Mouse (Mus musculus) ES-CJ7 (cell line): Measurements from ENCODE around the gene Zfp597.
A peak's percentile ranks its signal among the peaks of the same experiment; 100 is the strongest.

Source experiments
- DNase-seq: peaks from one replicate; pipeline ENCODE4 v3.0.0; 2011; ENCODE audit warnings: low read depth, low spot score

Zfp597 gene

DNA sequence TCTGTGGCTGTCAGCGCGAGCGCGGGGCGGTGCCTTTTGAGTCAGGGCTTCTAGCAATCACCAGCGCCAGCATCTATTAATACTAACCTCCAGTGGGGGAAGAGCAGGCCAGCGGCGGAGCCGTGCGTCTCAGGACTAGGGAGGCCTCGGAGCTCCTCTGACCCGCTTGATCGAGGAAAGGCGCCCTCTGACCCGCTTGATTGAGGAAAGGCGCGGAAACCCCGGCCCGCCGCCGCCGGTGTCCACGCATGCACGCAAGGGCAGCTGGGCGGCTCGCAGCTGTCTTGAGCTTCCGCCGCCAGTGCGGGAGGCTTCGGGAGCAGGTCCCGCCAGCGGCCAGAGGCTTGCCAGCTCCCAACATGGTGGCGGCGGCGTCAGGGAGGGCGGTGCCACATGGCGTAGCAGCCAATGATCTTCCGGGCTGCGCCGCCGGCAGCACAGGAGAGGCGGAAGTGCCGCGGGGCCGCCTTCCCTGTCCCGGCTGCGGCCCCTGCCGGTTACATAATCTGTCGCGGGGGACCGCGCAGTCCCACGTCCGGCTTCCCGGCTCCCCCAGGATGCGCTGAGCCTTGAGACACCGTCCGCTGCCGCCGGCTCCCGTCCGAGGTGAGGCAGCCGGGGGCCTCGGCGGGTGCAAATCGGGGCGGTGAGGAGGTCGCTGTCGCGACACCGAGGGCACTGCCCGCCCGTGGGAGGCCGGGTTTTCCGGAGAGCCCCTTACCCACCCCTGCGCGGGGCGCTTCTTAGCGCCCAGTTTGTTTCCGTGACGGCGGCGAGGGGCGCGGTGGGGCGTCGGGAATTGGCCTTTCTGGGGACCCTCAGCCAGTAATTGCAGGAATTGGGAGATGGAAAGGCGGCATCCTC is at the start of gene Zfp597, which contains the start of gene Gm20695:
Gene Zfp597 (minus strand): TSS at position 361 of the 864 bp plus-strand sequence.
Gene Gm20695 (plus strand): TSS at position 448 of the 864 bp plus-strand sequence.
- DNase-seq: peak; percentile 87

DNA sequence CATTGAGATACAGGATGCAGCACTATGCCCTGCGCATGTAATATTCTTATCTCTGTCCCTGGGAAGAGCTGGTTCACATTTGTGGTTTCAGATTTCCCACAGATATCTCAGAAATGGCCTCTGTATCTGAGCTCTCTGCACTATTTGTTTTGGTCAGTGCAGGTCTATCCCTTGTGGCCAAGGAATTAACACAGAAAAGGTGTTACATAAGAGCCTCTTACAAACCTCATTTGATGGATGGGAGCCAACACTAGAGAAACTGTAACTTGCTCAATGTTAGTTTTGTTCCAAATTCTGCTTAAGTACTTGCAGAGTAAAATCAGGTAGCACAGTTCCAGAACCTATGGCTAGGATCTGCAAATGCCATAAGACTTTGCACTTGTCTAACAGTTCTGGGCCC is 49.7 kb upstream of the Zfp597 start:
- no peak for DNase-seq

DNA sequence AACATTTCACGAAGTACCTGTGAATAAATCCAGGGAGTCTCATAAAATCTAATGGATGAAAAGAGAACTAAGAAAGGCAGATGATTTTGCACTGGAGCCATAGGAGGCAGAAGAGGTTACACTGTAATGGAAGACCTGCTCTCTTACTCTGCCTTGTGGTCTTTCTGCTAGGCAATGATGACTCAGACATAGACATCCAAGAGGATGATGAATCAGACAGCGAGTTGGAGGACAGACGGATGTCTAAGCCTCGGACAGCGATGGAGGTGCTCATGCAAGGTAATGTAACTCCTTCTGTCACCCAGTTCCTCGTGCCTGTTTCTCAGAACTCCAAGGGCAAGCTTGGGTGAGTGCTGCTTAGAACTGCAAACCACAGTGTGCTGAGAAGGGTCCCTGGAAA is 49.2 kb upstream of the Zfp597 start:
- DNase-seq: no peak

DNA sequence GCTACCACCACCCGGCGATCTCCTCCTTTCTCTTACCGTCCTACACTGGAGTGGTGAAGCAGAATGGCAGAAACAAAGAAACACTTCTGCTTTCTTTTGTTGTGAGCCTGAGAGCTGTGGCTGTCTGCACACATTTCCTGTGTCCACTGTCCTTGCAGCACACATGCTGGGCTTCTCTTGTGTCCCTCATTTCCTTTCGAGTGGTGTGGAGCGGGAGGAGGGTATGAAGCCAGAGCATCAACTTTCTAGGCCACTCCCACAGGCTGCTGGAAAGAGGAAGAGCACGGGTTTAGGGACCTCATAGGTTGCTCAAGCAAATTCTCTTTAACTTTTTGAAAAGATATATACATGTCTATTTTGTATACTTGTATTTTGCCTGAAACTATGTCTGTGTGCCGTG is 44.8 kb upstream of the Zfp597 start:
- DNase-seq: no peak

DNA sequence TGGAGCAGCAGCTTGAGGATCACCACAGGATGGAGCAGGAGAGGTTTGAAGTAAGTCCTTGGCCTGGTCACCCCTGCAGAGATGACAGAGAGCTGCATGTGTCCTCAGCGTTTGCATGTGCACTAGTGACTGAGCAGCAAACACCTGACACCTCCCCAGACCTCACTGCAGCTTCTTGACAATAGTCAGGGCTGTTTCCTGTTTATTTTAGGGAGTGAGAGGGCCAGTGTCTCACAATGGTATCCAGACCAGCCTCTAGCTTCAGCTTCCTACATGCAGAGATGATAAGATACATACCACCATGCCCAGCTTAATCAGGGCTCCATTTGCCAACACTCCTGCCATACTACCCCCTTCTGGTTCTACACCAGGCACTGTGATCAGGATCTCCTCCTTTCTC is 44.2 kb upstream of the Zfp597 start:
- DNase-seq: no peak

DNA sequence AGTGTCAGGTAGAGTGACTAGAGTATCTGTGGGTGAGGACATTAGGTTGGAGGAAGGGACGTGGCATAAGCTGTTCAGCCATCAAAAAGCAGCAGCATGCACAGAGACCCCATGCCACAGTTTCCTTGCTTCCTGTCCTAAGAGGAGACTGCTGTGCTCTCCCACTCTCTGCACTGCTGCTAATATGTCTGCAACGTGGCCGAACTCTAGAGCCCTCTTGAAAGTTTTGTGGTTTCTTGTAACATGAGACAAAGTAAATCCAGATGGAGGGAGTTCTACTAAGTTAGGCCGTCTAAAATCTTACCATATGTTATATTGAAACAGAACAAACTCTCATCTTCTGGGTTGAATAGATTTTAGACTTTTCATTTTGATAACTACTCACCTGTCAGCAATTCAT is 39.6 kb upstream of the Zfp597 start:
- DNase-seq: no peak

DNA sequence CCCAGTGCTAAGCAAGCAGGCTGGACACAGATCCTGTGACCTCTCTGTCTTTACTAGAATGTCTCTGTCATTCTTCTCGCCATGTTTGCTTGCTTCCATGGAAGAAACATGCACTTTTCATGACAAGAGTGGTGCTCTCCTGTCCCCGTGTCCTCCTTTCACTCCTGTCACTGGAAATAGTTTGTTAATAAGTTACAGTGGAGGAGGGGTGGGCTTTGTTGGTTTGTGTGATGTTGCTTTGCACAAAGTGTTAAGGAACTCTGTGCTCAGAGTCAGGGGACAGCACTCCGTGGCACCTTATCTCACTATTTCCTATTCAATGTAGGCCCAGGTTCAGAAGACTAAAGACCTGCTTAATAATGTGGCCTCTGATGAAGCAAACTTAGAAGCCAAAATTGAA is 39.2 kb upstream of the Zfp597 start:
- no peak for DNase-seq

DNA sequence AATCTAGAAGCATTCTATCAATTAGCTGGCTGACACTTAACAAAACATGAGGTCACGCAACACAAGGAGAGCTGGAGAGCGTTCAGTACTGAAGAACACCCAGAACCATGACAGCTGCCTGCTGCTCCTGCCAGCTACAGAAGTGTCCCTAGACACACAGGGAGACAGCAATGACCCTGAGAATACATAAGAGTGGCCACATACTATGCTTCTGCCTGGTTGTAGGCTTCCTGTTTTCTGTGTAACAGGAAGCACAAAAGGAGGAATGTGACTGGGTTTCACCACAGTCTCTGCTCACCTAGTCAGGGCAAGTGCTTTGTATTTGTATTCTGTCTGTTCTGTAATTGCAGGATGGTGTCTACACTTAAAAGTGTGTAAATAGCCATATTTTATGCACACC is 36.4 kb upstream of the Zfp597 start:
- no peak for DNase-seq

DNA sequence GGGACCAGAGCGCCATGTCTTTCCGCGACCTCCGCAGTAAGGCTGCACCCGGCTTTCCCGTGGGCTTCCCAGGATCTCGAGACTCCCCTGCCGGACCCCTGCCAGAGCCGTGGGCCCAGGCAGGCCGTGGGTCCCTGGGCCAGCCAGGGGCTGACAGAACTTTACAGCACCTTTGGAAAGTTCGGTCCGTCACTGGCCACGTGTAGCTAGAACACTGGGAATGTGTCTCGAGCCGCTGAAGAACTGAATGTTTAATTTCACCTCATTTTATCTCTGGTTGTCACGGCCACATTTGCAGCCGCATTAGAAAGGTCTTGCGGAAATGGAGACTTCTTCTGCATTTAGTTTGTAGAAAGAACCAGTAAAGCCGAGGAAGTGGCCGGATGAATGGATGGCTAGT is 24.8 kb upstream of the Zfp597 start:
- no peak for DNase-seq

DNA sequence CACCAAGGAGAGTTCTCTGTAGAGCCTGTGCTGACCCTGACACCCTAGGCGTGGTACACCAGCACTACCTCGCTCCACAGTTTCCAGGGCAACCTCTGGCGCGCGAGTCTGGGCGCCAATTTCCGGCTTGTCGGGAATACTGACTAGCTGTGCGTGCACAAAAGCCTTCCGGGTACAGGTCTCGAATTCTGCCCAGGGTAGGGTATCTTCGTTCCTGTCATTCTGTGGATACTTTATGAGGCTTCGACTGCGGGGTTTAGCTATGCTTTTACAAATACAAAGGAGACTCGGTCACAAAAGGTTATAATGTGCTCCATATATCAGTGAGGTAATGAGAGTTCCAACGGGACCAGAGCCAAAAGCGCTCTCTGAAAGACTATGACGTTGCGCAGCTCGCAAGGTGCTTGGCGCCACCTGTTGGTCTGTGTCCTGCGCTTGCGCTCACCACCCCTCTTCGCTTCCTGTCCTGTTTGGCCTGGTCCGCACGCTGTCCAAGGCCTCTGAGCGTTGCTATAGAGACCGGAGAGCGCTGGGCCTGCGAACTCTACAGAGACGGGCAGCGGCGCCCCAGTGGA is 24.3 kb upstream of the Zfp597 start, which contains the start of the genes 1700037C18Rik and Cluap1:
Gene 1700037C18Rik (minus strand): TSS at position 153 of the 575 bp plus-strand sequence.
Gene Cluap1 (plus strand): TSS at position 265 of the 575 bp plus-strand sequence.
- DNase-seq: peak; percentile 95

DNA sequence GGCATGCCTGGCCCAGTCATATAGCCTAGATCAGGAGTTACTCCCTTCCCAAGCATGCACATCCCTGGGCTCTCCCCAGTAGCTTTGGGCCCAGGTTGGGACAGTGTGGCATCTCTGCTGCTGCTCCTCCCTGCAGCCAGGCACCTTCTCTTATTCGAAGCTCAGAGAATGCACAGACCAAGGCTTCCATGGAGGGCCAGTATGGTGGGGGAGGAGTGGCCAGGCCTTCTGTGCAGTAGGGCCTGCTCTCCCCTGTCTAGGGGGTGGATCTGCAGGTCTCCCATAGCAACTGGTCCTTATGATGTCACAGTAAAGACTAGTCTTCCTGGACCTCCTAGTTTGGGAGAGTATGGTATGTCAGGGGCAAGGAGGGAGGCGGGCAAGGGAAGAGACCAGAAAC is 23.1 kb upstream of the Zfp597 start:
- DNase-seq: no peak

DNA sequence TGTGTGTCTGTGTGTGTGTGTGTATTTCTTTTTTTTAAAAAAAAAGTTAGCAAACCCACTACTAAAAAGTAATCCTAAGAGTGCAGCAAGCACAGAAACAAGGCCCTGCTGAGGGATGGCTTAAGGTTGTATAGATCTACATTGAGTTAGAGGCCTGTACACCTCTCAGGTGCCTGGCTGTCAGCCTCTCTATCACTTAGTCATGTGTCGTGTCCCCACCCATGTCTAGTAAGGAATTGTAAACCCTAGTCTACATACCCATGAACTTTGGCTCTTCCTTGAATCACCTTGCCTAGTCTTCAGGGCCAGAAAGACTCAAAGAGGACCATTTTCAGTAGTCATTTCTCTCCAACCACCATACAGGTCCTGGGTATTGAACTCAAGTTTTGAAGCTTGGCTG is 12.2 kb upstream of the Zfp597 start:
- DNase-seq: no peak

DNA sequence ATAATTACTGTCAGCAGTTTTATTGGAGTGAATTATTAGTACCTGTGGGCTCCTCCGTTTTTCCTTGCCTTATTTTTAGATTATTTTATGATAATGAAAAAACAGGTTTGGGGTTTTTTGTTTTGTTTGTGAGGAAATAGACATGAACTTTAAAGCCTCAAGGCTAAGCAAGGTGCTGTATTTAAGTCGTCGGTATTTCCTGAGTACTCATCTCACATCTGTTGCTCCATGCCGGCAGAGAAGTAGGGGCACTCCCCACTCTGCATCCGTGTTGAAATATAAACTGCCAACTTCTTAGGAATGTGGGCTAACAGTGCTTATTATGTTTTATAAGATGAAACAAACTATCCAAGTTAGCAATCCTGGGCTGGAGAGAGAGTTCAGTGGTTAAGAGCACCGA is 11.7 kb upstream of the Zfp597 start:
- DNase-seq: no peak

DNA sequence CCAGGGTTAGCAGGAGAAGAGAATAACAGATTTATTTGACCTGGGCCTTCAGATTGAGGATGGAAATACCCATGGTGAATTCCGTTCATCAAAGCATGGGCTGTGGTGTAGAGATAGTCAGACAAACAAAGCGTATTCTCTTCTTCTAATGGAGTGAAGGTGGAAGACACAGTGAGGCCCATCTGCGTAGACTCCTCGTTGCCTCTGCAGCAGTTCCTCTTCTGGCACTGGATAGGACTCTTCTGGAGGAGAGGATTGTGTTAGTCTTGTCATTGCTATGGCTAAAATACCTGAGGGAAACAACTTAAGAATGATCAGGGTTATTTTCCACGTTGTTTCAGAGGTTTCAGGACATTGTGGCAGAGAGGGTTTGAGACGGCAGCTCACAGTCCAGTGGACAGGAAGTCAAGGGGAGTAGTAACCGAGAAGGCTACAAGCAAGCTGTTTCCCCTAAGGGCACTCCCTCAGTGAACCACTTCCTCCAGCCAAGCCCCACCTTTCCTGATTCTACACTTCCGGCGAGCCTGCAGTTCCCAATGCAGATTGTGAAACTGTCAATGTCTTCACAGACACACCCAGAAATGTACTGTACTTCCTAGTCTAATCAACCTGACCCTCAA is 10.9 kb upstream of the Zfp597 start:
- peak; percentile 52 for DNase-seq

DNA sequence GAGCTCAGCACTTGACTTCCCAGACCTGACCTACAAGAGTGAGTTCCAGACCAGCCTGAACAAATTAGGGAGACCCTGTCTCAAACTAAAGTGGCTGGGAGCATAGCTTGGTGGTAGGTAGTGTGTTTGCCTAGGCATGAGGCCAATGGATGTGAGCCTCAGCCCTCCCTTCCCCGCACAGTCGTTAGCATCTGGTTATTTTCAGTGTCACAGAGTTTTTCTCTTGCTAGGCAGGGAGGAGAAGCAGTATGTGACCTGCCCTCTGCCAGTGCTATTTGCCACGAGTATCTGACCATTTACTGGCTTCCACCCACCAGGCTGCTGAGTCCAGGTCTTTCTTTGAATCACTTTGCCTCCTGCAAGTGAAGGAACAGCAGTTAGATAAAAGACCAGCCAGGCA is 9.4 kb upstream of the Zfp597 start:
- no peak for DNase-seq

DNA sequence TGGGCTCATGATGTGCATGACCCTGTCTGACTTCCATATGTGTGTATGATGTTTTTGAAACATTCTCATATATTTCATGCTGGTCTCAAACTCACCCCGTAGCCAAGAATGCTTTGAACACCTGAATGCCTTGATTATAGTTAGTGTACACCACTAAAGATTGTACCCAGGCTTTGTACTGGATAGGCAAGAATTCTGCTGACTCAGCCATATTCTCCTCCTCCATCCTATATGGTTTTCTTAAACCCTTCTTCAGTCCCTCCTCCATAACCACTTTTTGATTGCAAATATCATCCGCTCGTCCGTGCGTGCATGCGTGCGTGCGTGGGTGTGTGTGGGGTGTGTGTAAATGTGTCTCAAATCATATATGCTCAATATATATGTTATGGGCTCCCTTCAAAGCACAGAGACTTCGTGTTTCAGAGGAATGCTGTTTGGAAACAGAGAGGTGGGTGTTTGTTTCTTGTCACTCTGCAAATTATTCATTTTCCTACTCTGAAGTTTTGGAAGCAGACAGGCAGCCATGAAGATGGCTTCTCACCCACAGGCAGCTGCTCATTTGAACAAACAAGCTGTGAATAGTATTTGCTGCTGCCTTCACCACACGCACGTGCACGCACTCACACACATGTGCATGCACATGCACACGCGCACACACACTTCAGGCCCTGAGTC is 7.4 kb upstream of the Zfp597 start:
- DNase-seq: no peak

DNA sequence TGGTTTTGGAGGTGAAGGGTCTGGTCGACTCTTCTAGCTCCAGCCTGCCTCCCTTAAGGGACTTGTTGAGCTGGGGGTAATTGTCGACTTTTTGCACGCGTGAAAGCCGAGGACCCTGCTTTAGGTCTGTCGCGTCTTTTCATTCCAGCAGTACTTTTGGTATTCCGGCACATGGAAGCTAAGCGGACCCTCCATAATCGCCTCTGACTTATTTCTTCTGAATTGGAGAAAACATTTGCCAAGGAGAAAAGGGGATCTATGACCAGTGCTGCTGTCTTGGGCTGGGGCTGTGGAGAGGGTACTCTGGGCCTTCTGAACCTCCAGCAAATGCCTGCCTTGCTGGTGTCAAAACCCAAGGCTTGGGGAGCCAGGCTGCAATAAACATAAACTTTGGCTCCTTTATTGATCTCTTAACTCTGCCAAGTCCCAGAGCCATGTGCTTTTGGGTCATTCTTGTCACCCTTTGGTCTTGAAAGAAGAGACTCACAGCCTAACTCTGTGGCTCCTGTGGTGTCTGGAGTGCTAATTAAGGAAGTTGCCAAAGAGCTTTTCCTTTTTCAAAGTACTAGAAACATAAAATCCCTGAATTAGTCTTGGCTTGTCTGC is 807 bp upstream of the Zfp597 start:
- DNase-seq: no peak

DNA sequence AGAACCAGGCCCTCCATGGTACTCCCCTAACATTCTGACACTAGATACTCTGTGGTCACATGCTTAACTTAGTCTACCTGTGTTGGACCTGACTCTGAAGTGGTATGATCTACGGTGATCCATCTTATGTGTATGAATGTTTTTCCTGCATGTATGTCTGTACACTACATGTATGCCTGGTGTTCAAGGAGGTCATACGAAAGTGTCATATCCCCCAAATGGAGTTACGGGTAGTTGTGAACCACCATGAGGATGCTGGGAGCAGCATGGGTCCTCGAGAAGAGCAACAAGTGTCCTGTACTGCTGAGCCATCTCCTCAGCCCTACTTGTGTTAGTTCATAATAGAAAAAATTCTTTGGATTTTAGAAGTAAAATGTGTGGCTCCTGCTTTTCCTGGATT is 8.0 kb downstream of the Zfp597 start:
- DNase-seq: no peak

DNA sequence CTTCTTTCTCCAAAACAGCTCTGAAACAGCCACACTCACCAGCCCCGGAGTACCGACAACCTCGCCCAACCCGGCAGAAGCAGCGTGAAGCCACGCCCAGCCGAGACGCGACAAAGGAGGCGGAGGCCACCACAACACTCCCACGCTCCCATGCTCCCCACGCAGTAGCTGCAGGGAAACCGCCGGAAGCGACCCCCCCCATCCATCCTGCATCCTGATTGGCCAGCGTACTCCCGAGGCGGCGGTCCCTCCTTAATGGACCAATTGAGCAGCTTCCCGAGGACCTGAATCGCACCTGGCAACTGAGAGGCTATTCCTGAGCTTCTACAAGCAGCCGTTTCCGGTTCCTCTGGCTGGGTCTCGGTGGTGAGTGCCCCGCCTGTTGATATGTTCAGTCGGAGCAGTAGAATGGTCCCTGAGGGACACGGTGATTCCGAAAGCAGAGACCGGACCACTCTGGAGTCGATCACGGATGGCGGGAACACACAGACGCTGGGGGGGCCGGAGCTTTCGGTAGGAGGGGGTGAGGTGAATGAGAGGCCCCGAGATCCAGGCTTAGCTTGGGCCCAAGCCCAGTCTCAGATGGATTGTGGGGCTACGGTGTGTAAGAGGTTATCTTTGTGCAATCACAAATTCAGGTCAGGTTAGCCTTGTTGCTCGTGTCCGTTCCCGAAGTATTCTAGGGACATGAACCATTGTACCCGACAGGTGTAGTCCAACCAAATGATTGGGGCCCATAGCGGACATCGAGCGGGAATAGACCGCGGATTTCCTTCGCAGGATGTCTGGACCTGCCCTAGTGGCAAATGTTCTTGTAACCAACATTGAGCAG is 11.9 kb downstream of the Zfp597 start, which contains the start of gene Naa60:
Gene Naa60 (plus strand): TSS at position 160 of the 832 bp plus-strand sequence.
- peak; percentile 97 for DNase-seq

DNA sequence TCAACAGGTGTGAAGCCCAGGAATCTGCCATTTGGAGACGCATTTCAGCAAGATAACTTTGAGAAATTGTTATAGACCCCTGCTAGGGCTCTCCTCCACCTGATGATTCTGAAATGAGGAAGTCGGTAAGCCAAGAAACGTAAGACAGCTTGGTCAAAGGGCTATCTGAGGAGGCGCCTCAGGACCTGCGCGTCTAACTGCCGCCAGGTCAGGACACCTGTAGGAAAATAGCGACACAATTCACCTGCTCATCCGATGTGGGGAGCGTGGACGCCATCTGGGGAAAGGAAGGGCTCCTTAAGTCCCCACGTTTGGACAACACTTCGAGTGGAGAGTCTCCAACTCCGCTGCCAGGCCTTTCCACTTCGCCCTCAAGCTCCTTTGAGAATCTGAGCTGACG is 12.5 kb downstream of the Zfp597 start:
- DNase-seq: no peak

DNA sequence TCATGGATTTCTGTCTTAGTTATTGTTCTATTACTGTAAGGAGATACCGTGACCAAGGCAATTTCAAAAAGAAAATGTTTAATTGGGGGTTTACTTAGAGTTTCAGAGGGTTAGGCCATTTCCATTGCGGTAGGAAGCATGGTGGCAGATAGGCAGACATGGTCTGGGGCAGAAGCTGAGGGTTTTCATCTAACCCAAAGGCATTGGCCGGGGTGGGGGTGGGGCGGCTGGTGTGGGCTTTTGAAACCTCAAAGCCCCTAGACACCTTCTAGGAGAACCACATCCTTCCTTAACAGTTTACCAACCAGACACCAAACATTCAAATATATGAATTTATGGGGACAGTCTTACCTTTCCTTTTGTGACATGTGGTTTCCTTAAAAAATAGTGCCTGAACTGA is 25.1 kb downstream of the Zfp597 start:
- no peak for DNase-seq
